Mouse (Mus musculus): ENCODE measurements around the gene Gpc1. TPM values are rescaled to one million over a fixed set of nuclear protein-coding genes. Genes with fewer than 3 reads are reported as not detected.

Gpc1 gene
- total RNA-seq, 2 experiments from 2014 or later: 154 to 168 TPM

Small RNA genes within 50 kb of the gene (microRNA-seq; reads per million reads assigned to microRNA genes)
- gene Mir149: 3,530 to 6,030 reads per million in 2 experiments

Other genes with a start within 250 kb of the Gpc1 start
- gene Olfr1412, start 245.9 kb upstream of the Gpc1 start, total RNA-seq (2021): not detected
- not detected for gene Olfr1411, start 237.2 kb upstream of the Gpc1 start, total RNA-seq (2021)
- gene Olfr1410, start 225.9 kb upstream of the Gpc1 start, total RNA-seq (2021): not detected
- not detected for gene Olfr12, start 213.9 kb upstream of the Gpc1 start, total RNA-seq (2021)
- gene Cops9, start 189.7 kb upstream of the Gpc1 start, total RNA-seq (2021): 100 to 1,000 TPM; 221 to 231 TPM
- not detected for gene Otos, start 182.8 kb upstream of the Gpc1 start, total RNA-seq (2021)
- under 1 TPM in 1 of 2 experiments, not detected in 1; 0.32 TPM for gene Ankmy1, start 71.3 kb downstream of the Gpc1 start, total RNA-seq (2021)
- 10 to 100 TPM; 11.5 to 12.8 TPM for gene Dusp28, start 75.3 kb downstream of the Gpc1 start, total RNA-seq (2021)
- 10 to 100 TPM; 77.3 to 79.2 TPM for gene Rnpepl1, start 79.1 kb downstream of the Gpc1 start, total RNA-seq (2021)
- gene Capn10, start 102.7 kb downstream of the Gpc1 start, total RNA-seq (2021): 10 to 100 TPM in 1 of 2 experiments, 1 to 10 TPM in 1; 9.9 to 10.9 TPM
- under 1 TPM; 0.29 to 0.45 TPM for gene Gpr35, start 119.2 kb downstream of the Gpc1 start, total RNA-seq (2021)
- gene Aqp12, start 174.7 kb downstream of the Gpc1 start, total RNA-seq (2021): not detected